Mouse (Mus musculus): ENCODE measurements at regions not wholly inside any gene's neighbourhood (a gene's known extent, or its start where the extent isn't known, plus 50 kb on each side); places are given as distances from the start of the nearest gene placed in this dataset.

- no peak for DNase-seq (ENCODE audit: low spot score)
Observed at GRCm38 (mm10) chr3:33305756-33306155, 162.7 kb upstream of the Pex5l start.

- DNase-seq (ENCODE audit: low spot score), result no peak
Observed at GRCm38 (mm10) chr3:33262797-33263196, 119.8 kb upstream of the Pex5l start.

- no peak for DNase-seq (ENCODE audit: low spot score)
Observed at GRCm38 (mm10) chr3:33219271-33220065, 76.4 kb upstream of the Pex5l start.

- no peak for DNase-seq (ENCODE audit: low spot score)
Observed at GRCm38 (mm10) chr3:33218291-33218690, 75.2 kb upstream of the Pex5l start.

- DNase-seq (ENCODE audit: low spot score), result no peak
Observed at GRCm38 (mm10) chr3:33217360-33218034, 74.5 kb upstream of the Pex5l start.

- no peak for DNase-seq (ENCODE audit: low spot score)
Observed at GRCm38 (mm10) chr3:33211224-33211817, 68.3 kb upstream of the Pex5l start.
